Mouse (Mus musculus): ENCODE results near the gene Ell.

DNA sequence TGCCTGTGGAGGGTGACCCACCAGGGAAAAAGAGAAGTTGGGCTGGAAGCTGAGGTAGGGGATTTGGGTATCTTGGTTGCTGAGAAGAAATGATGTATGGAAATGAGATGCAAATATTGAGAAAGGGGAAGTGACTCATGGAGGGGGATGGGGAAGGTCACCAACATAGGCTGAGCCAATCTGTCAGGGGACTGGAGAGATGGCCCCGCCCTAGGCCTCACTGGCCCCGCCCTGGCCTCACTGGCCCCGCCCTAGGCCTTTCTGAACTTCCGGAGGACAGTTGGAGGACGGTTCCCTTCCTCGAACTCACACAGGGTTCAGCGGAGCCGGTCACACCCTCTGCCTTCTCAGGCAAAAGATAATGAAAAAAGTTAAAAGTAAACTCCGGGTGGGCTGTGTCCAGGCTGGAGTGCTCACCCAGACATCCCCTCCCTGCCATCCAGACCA, 79.7 kb downstream of the Ell start:
- TF ChIP-seq CTCF (IDR thresholded peaks at IDR 0.05; ENCODE audit: insufficient read depth, low read length) (no peak), POLR2A (IDR thresholded peaks at IDR 0.05; ENCODE audit: borderline replicate concordance, extremely low read depth, low read depth, low read length) (no peak)
